Mouse (Mus musculus) liver, adult 2 months (tissue): Measurements from ENCODE around the gene Mei1. TPM values are rescaled to one million over a fixed set of nuclear protein-coding genes. Genes with fewer than 3 reads are reported as not detected.

Source experiments
- DNase-seq: peaks from one replicate; pipeline ENCODE4 v3.0.0-alpha.2; 2011; ENCODE audit warnings: low read depth, low spot score; ENCODE audit errors: extremely low read depth
- H3K27ac ChIP-seq: fragments of 200-500 bp; replicated peaks from 2 replicates; pipeline ENCODE4 v1.5.1; 2012; ENCODE audit warnings: low read depth, mild to moderate bottlenecking, control low read depth, inconsistent platforms, low read length; ENCODE audit not compliant: insufficient read depth
- H3K27me3 ChIP-seq: fragments of 200-500 bp; 2 replicates; pipeline ENCODE4 v1.6.1; 2012; ENCODE audit warnings: mild to moderate bottlenecking, moderate library complexity, low read length, inconsistent platforms; ENCODE audit not compliant: control insufficient read depth, insufficient read depth
- H3K36me3 ChIP-seq: fragments of 200-500 bp; 2 replicates; pipeline ENCODE4 v1.6.1; 2012; ENCODE audit warnings: low read length, inconsistent platforms; ENCODE audit not compliant: control insufficient read depth, insufficient read depth
- H3K4me1 ChIP-seq: fragments of 200-500 bp; 2 replicates; pipeline ENCODE4 v1.6.1; 2011; ENCODE audit warnings: low read length; ENCODE audit not compliant: control insufficient read depth, insufficient read depth
- H3K4me3 ChIP-seq: fragments of 200-500 bp; 2 replicates; pipeline ENCODE4 v1.5.1; 2011; ENCODE audit warnings: low read depth, mild to moderate bottlenecking, control low read depth, low read length, moderate library complexity; ENCODE audit not compliant: insufficient read depth
- H3K79me2 ChIP-seq: fragments of 200-500 bp; 2 replicates; pipeline ENCODE4 v1.6.1; 2012; ENCODE audit warnings: inconsistent platforms, mild to moderate bottlenecking, low read length, moderate library complexity; ENCODE audit not compliant: control insufficient read depth, insufficient read depth
- H3K9ac ChIP-seq: fragments of 200-500 bp; 2 replicates; pipeline ENCODE4 v1.6.1; 2012; ENCODE audit warnings: low read depth, mild to moderate bottlenecking, control low read depth, inconsistent platforms, low read length
- CTCF ChIP-seq: fragments of 200-500 bp; IDR thresholded peaks from 2 replicates; pipeline ENCODE4 v1.5.1; 2011; ENCODE audit warnings: low read depth, low read length, control low read depth
- POLR2A ChIP-seq: fragments of 200-500 bp; IDR thresholded peaks from 2 replicates; pipeline ENCODE4 v1.6.1; 2011; ENCODE audit warnings: low read length, control low read depth; ENCODE audit not compliant: insufficient read depth; ENCODE audit errors: extremely low read depth
- WGBS: fragments of 180-500 bp; shearing (Covaris S2); methylation state at CpG from one replicate; pipeline ENCODE4 v1.1.7; 2018; 5-methylcytosine and 5-hydroxymethylcytosine counted together
- polyA plus RNA-seq: library from polyadenylated mRNA; depleted of rRNA; stranded (reverse); fragments of >200 nt; gene quantifications from 2 replicates; pipeline ENCODE4 v1.2.3, GENCODE M21; 2012; rRNA removed
- total RNA-seq: library from RNA; depleted of rRNA; stranded (reverse); fragments of >200 nt; gene quantifications from 2 replicates; pipeline ENCODE4 v1.2.3, GENCODE M21; 2014; rRNA removed

Gene Mei1
- not detected in 2 replicates for total RNA-seq
- not detected in 2 replicates for polyA plus RNA-seq

DNA sequence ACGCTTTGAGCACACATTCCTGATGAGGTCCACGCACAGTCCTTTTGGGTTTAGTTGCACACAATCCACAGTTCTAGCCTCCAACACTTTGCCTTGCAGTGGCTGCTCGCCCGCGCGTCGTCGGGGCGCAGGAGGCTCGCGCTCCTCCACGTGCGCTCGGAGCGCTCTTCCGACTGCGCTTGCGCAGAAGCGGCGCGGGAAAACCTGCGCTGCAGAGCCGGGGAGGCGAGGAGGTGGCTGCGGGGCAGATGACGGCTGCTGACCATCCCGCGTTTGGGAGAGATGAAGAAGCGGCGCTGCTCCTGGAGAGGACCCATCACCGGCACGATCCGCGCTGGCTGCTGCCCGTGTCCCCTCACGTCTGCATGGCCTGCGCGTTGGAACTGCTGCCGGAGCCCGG lies at the start of gene Mei1:
Mei1 (plus strand) TSS at position 99 of the 400 bp plus-strand sequence.
- 24% methylated on average over 40 of the region's 40 CpGs for WGBS
- H3K27me3 ChIP-seq, result peaks cover 10% of the 10 kb centered on the region
- no peak within 1 kb of the TSS for H3K27ac ChIP-seq
- H3K79me2 ChIP-seq, result no peaks in the 10 kb centered on the region
- H3K9ac ChIP-seq, result no peak within 1 kb of the TSS
- TF ChIP-seq POLR2A (no peak), CTCF (no peak)
- no peaks in the 10 kb centered on the region for H3K4me1 ChIP-seq
- H3K4me3 ChIP-seq, result no peak within 1 kb of the TSS
- no peak for DNase-seq
- no peaks in the 10 kb centered on the region for H3K36me3 ChIP-seq

DNA sequence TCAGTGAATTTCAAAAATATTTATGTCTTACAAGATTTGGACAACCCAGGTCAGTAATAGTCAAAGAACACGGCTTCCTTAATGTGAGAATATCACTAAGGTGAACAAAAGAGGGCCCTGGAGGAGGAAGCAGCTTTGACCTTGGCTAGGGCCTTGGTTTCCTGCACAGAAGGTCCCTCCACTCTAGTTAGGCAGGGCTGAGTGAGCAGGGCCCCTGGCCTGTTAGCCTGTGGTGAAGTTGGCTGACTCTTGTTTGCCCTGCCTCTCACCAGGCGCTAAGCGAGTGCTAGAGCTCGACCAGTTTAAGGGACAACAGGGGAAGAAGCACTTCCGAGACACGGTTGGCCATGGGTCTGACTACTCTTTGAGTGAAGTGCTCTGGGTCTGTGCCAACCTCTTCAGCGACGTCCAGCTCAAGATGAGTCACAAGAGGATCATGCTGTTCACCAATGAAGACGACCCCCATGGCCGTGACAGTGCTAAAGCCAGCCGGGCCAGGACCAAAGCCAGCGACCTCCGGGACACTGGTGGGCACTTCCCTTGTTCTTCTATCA lies 47.2 kb upstream of the Mei1 start:
- 76% methylated on average over 13 of the region's 13 CpGs for WGBS
- H3K27ac ChIP-seq, result no peak overlapping the region
- DNase-seq, result no peak
- H3K9ac ChIP-seq, result no peak overlapping the region
- H3K4me1 ChIP-seq, result no peaks in the 10 kb centered on the region
- H3K4me3 ChIP-seq, result no peak overlapping the region
- TF ChIP-seq CTCF, result no peak
- TF ChIP-seq POLR2A, result no peak
- H3K36me3 ChIP-seq, result no peaks in the 10 kb centered on the region; the same call in 1 of the 2 replicates
- H3K27me3 ChIP-seq, result no peaks in the 10 kb centered on the region
- no peaks in the 10 kb centered on the region for H3K79me2 ChIP-seq

DNA sequence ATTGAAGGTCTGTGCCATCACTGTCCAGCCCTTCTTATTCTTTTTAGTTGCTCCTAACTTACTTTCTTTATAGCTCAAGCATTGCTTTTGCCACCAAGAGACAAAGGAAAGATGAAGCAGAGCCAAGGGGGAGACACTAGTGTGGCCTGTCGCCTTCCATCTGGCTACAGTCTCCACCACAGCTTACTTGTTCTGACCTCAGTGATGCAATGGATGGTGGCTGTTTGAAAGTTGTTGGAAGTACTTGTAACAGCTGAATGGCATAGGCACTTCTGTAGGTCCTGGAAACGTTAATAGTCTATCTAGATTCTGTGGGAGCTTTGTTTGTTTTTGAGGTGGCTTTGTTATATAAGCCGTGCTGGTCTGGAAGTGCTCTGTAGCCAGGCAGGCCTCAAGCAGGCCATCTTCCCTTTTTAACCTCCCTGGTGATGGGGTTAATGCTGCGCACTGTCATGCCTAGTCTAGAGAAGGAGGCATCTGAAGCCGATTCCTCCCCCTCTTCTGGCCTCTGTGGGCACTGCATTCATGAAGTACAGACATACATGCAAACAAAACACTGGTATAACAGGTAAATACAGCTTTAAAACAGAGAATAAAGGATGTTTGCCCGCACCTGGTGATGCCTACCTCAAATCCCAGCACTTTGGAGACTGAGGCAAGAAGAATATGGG lies 45.7 kb upstream of the Mei1 start:
- no peak for DNase-seq
- WGBS, result 86% methylated on average over 6 of the region's 6 CpGs
- Histone ChIP-seq H3K4me3 (no peak overlapping the region), H3K27ac (no peak overlapping the region), H3K79me2 (no peaks in the 10 kb centered on the region), H3K4me1 (no peaks in the 10 kb centered on the region), H3K9ac (no peak overlapping the region), H3K36me3 (peaks cover 5% of the 10 kb centered on the region; the same call in 1 of the 2 replicates), H3K27me3 (no peaks in the 10 kb centered on the region)
- TF ChIP-seq CTCF (no peak), POLR2A (no peak)

DNA sequence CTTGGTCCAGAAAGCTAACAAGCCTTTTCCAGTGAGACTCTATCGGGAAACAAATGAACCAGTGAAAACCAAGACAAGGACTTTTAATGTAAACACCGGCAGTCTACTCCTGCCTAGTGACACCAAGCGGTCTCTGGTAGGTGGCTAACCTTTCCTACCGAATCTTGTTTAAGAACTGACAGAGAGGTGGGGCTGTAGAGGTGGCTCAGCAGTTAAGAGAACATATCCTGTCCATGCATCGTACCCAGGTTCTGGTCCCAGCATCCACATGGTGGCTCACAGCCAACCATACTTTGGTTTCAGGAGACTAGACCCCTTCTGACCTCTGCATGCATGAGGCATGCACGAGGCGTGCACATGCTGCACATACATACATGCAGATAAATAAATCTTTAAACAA lies 42.5 kb upstream of the Mei1 start:
- no peak for TF ChIP-seq POLR2A
- no peak for TF ChIP-seq CTCF
- no peak overlapping the region for H3K27ac ChIP-seq
- no peaks in the 10 kb centered on the region for H3K4me1 ChIP-seq
- peaks cover 14% of the 10 kb centered on the region; the same call in 1 of the 2 replicates for H3K36me3 ChIP-seq
- no peaks in the 10 kb centered on the region for H3K79me2 ChIP-seq
- H3K27me3 ChIP-seq, result no peaks in the 10 kb centered on the region
- H3K9ac ChIP-seq, result no peak overlapping the region
- 94% methylated on average over 7 of the region's 7 CpGs for WGBS
- H3K4me3 ChIP-seq, result no peak overlapping the region
- DNase-seq, result no peak

DNA sequence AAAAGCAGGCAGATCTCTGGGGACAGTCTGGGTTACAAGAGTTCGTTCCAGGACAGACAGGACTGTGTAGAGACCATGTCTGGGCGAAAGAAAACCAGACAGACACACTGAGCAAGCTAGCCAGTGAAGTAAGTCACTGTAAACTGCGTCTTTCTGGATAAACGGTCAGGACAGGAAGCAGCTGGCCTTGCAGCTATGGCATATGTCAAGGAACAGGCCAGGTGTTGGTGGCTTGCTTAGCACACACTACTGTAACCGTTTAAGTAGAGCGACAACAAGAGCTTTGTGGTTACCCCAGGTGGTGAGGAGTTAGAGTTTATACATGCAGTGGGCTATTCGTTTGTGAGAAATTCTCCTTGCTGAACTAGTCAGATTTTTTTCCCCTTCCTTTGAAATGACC lies 42.1 kb upstream of the Mei1 start:
- no peak for DNase-seq
- WGBS, result 95% methylated on average over 7 of the region's 7 CpGs
- Histone ChIP-seq H3K27ac (no peak overlapping the region), H3K36me3 (peaks cover 14% of the 10 kb centered on the region; the same call in 1 of the 2 replicates), H3K79me2 (no peaks in the 10 kb centered on the region), H3K4me3 (no peak overlapping the region), H3K27me3 (no peaks in the 10 kb centered on the region), H3K9ac (no peak overlapping the region), H3K4me1 (no peaks in the 10 kb centered on the region)
- TF ChIP-seq POLR2A (no peak), CTCF (no peak)

DNA sequence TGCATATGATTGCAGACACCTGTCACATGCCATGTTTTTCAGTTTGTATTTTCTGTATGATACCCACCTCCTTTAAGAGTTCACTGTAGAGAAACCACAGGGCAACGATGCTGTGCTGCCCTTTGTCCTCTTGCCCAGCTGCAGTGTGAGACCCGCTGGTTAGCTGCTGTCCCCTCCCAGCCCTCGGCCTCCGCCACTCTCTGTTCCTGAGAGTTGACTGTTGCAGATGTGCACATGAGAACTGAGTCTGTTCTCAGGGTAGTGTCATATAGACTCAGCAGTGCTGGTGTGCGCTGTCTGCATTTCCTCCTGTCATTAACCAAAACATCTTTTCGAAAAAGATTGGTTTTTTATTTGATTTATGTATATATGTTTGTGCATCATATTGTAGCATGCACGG lies 37.4 kb upstream of the Mei1 start:
- no peak for DNase-seq
- Histone ChIP-seq H3K36me3 (peaks cover 14% of the 10 kb centered on the region; the same call in 1 of the 2 replicates), H3K27ac (no peak overlapping the region), H3K4me1 (no peaks in the 10 kb centered on the region), H3K79me2 (no peaks in the 10 kb centered on the region), H3K9ac (no peak overlapping the region), H3K4me3 (no peak overlapping the region), H3K27me3 (no peaks in the 10 kb centered on the region)
- TF ChIP-seq POLR2A (no peak), CTCF (no peak)
- 85% methylated on average over 7 of the region's 7 CpGs for WGBS
